ENCODE assay signal across 19 mouse cellular contexts in the genomic region with DNA sequence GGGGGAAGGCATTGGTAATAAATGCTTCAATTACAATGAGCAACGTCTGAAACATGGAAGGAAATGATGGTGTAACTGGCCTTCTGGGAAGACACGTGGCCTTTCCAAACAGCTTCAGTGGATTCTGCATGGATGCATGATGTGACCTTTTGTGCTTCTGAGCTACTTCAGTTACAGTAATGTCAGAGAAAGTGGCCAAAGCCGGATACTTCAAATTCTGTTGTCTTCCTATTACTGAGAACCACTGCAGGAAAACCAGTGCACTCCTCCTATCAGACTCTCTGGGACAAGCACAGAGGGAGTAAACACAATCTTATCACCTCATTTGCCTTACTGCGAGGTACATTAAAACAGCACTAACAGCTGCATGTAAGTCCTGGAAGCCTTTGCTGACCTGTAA.
"Had no signal": no experiment of that assay in that cellular context is flagged by ENCODE, and none has a peak within 500 bp of the region (broad histone marks: within the 10 kb centered on the region; RNA-seq: fewer than 3 reads in every experiment).

No protein-coding gene starts in this region.

- ATAC-seq: midbrain, embryonic 16.5 days had no signal

- H3K9me3 ChIP-seq: lung, embryonic 15.5 days; midbrain, embryonic 10.5 days; midbrain, embryonic 12.5 days; neural tube, embryonic 13.5 days; neural tube, embryonic 15.5 days had no signal

- H3K36me3 ChIP-seq: lung, embryonic 15.5 days; midbrain, embryonic 10.5 days; midbrain, embryonic 12.5 days; neural tube, embryonic 13.5 days; neural tube, embryonic 15.5 days had no signal

- H3K4me1 ChIP-seq: lung, embryonic 15.5 days; midbrain, embryonic 10.5 days; midbrain, embryonic 12.5 days; neural tube, embryonic 13.5 days; neural tube, embryonic 15.5 days had no signal

- DNase-seq: lung, adult 2 months; lung, postnatal 10 days; lung, postnatal 4 days; midbrain, embryonic 14.5 days; retina, postnatal 1 day; right cerebral cortex, adult 18-20 months; right cerebral cortex, postnatal 25 days; right cerebral cortex, postnatal 4 days; spleen, adult 18-20 months; thymus, adult 18-20 months; thymus, postnatal 14 days; thymus, postnatal 36 days had no signal

- H3K27ac ChIP-seq: lung, embryonic 15.5 days; midbrain, embryonic 10.5 days; midbrain, embryonic 12.5 days; neural tube, embryonic 13.5 days; neural tube, embryonic 15.5 days had no signal

- H3K4me2 ChIP-seq: lung, embryonic 15.5 days; midbrain, embryonic 12.5 days; neural tube, embryonic 13.5 days; neural tube, embryonic 15.5 days had no signal

- H3K4me3 ChIP-seq: lung, embryonic 15.5 days; midbrain, embryonic 10.5 days; midbrain, embryonic 12.5 days; myocyte; neural tube, embryonic 13.5 days; neural tube, embryonic 15.5 days had no signal

- H3K27me3 ChIP-seq: lung, embryonic 15.5 days; midbrain, embryonic 12.5 days; neural tube, embryonic 13.5 days; neural tube, embryonic 15.5 days had no signal

- H3K9ac ChIP-seq: lung, embryonic 15.5 days; midbrain, embryonic 12.5 days; neural tube, embryonic 13.5 days; neural tube, embryonic 15.5 days had no signal
